Mouse (Mus musculus): ENCODE data around the gene Wfdc8. TPM values are rescaled to one million over a fixed set of nuclear protein-coding genes. Genes with fewer than 3 reads are reported as not detected.
"Not testable (repeated sequence)": the region's sequence is repeated elsewhere in the genome, so short reads cannot be mapped to it uniquely, and the experiment has no call there.

The Wfdc8 gene
- polyA plus RNA-seq, 1 experiment from 2014 or later: not detected

GRCm38 (mm10) chr2:164600179-164600578 is 13.2 kb downstream of the Wfdc8 start:
- 71% methylated on average over 3 of the region's 3 CpGs for WGBS
- H3K4me2 ChIP-seq (replicated peaks): no peak overlapping the region
- H3K9ac ChIP-seq: no peak overlapping the region
- H3K4me3 ChIP-seq: no peak overlapping the region
- H3K9me3 ChIP-seq (replicated peaks): no peaks in the 10 kb centered on the region
- ATAC-seq (ENCODE audit: low FRiP score): no peak
- no peak overlapping the region for H3K27ac ChIP-seq
- no peaks in the 10 kb centered on the region for H3K27me3 ChIP-seq
- no peaks in the 10 kb centered on the region for H3K36me3 ChIP-seq
- H3K4me1 ChIP-seq: no peaks in the 10 kb centered on the region

- Histone ChIP-seq H3K4me2 (replicated peaks) (no peak within 1 kb of the TSS), H3K4me3 (no peak within 1 kb of the TSS), H3K9ac (no peak within 1 kb of the TSS), H3K27ac (no peak within 1 kb of the TSS), H3K4me1 (no peaks in the 10 kb centered on the region), H3K27me3 (no peaks in the 10 kb centered on the region), H3K9me3 (replicated peaks) (no peaks in the 10 kb centered on the region), H3K36me3 (no peaks in the 10 kb centered on the region)
- ATAC-seq (ENCODE audit: low FRiP score): no peak
- 85% methylated on average over 4 of the region's 4 CpGs for WGBS
These were observed 19.9 kb downstream of the Wfdc8 start, which contains the start of gene Eppin for GRCm38 (mm10) chr2:164593494-164593893. TSS of gene Eppin (minus strand) at chr2:164593594.

- no peaks in the 10 kb centered on the region for H3K4me1 ChIP-seq
- H3K36me3 ChIP-seq: no peaks in the 10 kb centered on the region
- no peak overlapping the region for H3K27ac ChIP-seq
- no peaks in the 10 kb centered on the region for H3K9me3 ChIP-seq (replicated peaks)
- H3K9ac ChIP-seq: no peak overlapping the region
- WGBS: 11% methylated on average over 4 of the region's 4 CpGs
- H3K4me3 ChIP-seq: no peak overlapping the region
- no peak overlapping the region for H3K4me2 ChIP-seq (replicated peaks)
- ATAC-seq (ENCODE audit: low FRiP score): no peak
- no peaks in the 10 kb centered on the region for H3K27me3 ChIP-seq
These were observed 21.4 kb downstream of the Wfdc8 start for GRCm38 (mm10) chr2:164592014-164592413.

- H3K4me3 ChIP-seq; H3K4me2 ChIP-seq (replicated peaks); H3K36me3 ChIP-seq; H3K9me3 ChIP-seq (replicated peaks); H3K9ac ChIP-seq; H3K4me1 ChIP-seq; ATAC-seq (ENCODE audit: low FRiP score); H3K27me3 ChIP-seq; H3K27ac ChIP-seq: not testable (repeated sequence)
- 72% methylated on average over 13 of the region's 13 CpGs for WGBS
These were observed 28.3 kb downstream of the Wfdc8 start, which contains the start of gene Wfdc6a for GRCm38 (mm10) chr2:164585025-164585725. TSS of gene Wfdc6a (minus strand) at chr2:164585447.

GRCm38 (mm10) chr2:164573359-164573758 is 40.1 kb downstream of the Wfdc8 start, which contains the start of gene Spint3:
TSS of gene Spint3 (minus strand) at chr2:164573459.
- not testable (repeated sequence) for H3K36me3 ChIP-seq; H3K9me3 ChIP-seq (replicated peaks); H3K4me3 ChIP-seq; ATAC-seq (ENCODE audit: low FRiP score); H3K4me1 ChIP-seq; H3K27ac ChIP-seq; H3K4me2 ChIP-seq (replicated peaks); H3K9ac ChIP-seq; H3K27me3 ChIP-seq
- WGBS: 84% methylated on average over 6 of the region's 6 CpGs

- no peak overlapping the region for H3K4me3 ChIP-seq
- WGBS: 88% methylated on average over 5 of the region's 5 CpGs
- H3K9me3 ChIP-seq (replicated peaks): no peaks in the 10 kb centered on the region
- no peak for ATAC-seq (ENCODE audit: low FRiP score)
- H3K9ac ChIP-seq: no peak overlapping the region
- H3K4me1 ChIP-seq: peaks cover 13% of the 10 kb centered on the region
- H3K4me2 ChIP-seq (replicated peaks): no peak overlapping the region
- no peak overlapping the region for H3K27ac ChIP-seq
- H3K36me3 ChIP-seq: 0 out of 2 replicates have a peak, but pooled peaks cover 2% of the 10 kb centered on the region
- peaks cover 16% of the 10 kb centered on the region for H3K27me3 ChIP-seq
These were observed 46.0 kb downstream of the Wfdc8 start for GRCm38 (mm10) chr2:164567460-164567859.

- H3K27ac ChIP-seq: no peak overlapping the region
- no peaks in the 10 kb centered on the region for H3K9me3 ChIP-seq (replicated peaks)
- ATAC-seq (ENCODE audit: low FRiP score): no peak
- H3K4me3 ChIP-seq: no peak overlapping the region
- H3K9ac ChIP-seq: no peak overlapping the region
- H3K27me3 ChIP-seq: peaks cover 19% of the 10 kb centered on the region
- H3K36me3 ChIP-seq: 0 out of 2 replicates have a peak, but pooled peaks cover 2% of the 10 kb centered on the region
- no peak overlapping the region for H3K4me2 ChIP-seq (replicated peaks)
- peaks cover 16% of the 10 kb centered on the region for H3K4me1 ChIP-seq
- 83% methylated on average over 2 of the region's 2 CpGs for WGBS
These were observed 46.4 kb downstream of the Wfdc8 start for GRCm38 (mm10) chr2:164566997-164567396.

GRCm38 (mm10) chr2:164564346-164564745 is 49.1 kb downstream of the Wfdc8 start:
- Histone ChIP-seq H3K4me1 (peaks cover 16% of the 10 kb centered on the region), H3K9ac (no peak overlapping the region), H3K36me3 (0 out of 2 replicates have a peak, but pooled peaks cover 2% of the 10 kb centered on the region), H3K4me2 (replicated peaks) (no peak overlapping the region), H3K27me3 (peaks cover 15% of the 10 kb centered on the region), H3K9me3 (replicated peaks) (no peaks in the 10 kb centered on the region), H3K27ac (no peak overlapping the region), H3K4me3 (no peak overlapping the region)
- ATAC-seq (ENCODE audit: low FRiP score): no peak
- 81% methylated on average over 5 of the region's 5 CpGs for WGBS

GRCm38 (mm10) chr2:164563339-164564038 is 49.9 kb downstream of the Wfdc8 start:
- Histone ChIP-seq H3K4me3 (peak overlapping the region; percentile 45), H3K4me2 (replicated peaks) (peak overlapping the region; percentile 91), H3K27me3 (peaks cover 15% of the 10 kb centered on the region), H3K9me3 (replicated peaks) (no peaks in the 10 kb centered on the region), H3K4me1 (peaks cover 16% of the 10 kb centered on the region), H3K36me3 (0 out of 2 replicates have a peak, but pooled peaks cover 2% of the 10 kb centered on the region), H3K27ac (no peak overlapping the region), H3K9ac (peak overlapping the region; percentile 65)
- ATAC-seq (ENCODE audit: low FRiP score): peak; percentile 61; the same call in 1 of the 2 replicates
- WGBS: under 1% methylated on average over 32 of the region's 32 CpGs

GRCm38 (mm10) chr2:164562391-164563188 is 50.8 kb downstream of the Wfdc8 start, which contains the start of gene Wfdc2:
TSS of gene Wfdc2 (plus strand) at chr2:164562413.
- Histone ChIP-seq H3K4me2 (replicated peaks) (peak within 1 kb of the TSS; percentile 91), H3K36me3 (0 out of 2 replicates have a peak, but pooled peaks cover 2% of the 10 kb centered on the region), H3K4me1 (peaks cover 16% of the 10 kb centered on the region), H3K9ac (peak within 1 kb of the TSS; percentile 65), H3K27ac (no peak within 1 kb of the TSS), H3K9me3 (replicated peaks) (no peaks in the 10 kb centered on the region), H3K4me3 (peak within 1 kb of the TSS; percentile 45), H3K27me3 (peaks cover 15% of the 10 kb centered on the region)
- no peak for ATAC-seq (ENCODE audit: low FRiP score)
- WGBS: 3% methylated on average over 23 of the region's 24 CpGs

- Histone ChIP-seq H3K27me3 (peaks cover 15% of the 10 kb centered on the region), H3K4me1 (peaks cover 16% of the 10 kb centered on the region)
- 86% methylated on average over 8 of the region's 8 CpGs for WGBS
These were observed 53.3 kb downstream of the Wfdc8 start for GRCm38 (mm10) chr2:164560106-164560505.

More at GRCm38 (mm10) chr2:164560106-164560505, 53.3 kb downstream of the Wfdc8 start:
- ATAC-seq (ENCODE audit: low FRiP score): no peak
- Histone ChIP-seq H3K4me3 (no peak overlapping the region), H3K9ac (no peak overlapping the region), H3K9me3 (replicated peaks) (no peaks in the 10 kb centered on the region), H3K27ac (no peak overlapping the region), H3K36me3 (no peaks in the 10 kb centered on the region), H3K4me2 (replicated peaks) (no peak overlapping the region)

Data from hindbrain, embryonic 12.5 days (tissue).